Mouse (Mus musculus): ENCODE data around the gene Hils1. TPM values are rescaled to one million over a fixed set of nuclear protein-coding genes. Genes with fewer than 3 reads are reported as not detected.

Gene Hils1
- polyA plus RNA-seq, 1 experiment: not detected

GRCm38 (mm10) chr11:94928820-94929219 is 38.6 kb upstream of the Hils1 start:
- Histone ChIP-seq H3K4me3 (ENCODE audit: insufficient read depth, poor library complexity, severe bottlenecking) (no peak overlapping the region), H3K79me3 (ENCODE audit: low read depth) (no peaks in the 10 kb centered on the region), H3K27me3 (ENCODE audit: control insufficient read depth, insufficient read depth, insufficient read length) (no peaks in the 10 kb centered on the region), H3K79me2 (ENCODE audit: control insufficient read depth, insufficient read depth) (no peaks in the 10 kb centered on the region), H3ac (ENCODE audit: control insufficient read depth, insufficient read length, low read depth) (peak overlapping the region; percentile 14), H3K36me3 (ENCODE audit: control insufficient read depth, insufficient read depth) (no peaks in the 10 kb centered on the region)
- TF ChIP-seq CEBPB (IDR thresholded peaks at IDR 0.05; ENCODE audit: low read depth) (no peak), MAX (IDR thresholded peaks at IDR 0.05) (peak; percentile 24), FOSL1 (IDR thresholded peaks at IDR 0.05; ENCODE audit: insufficient read depth, low read length, poor library complexity, severe bottlenecking) (no peak), CTCF (IDR thresholded peaks at IDR 0.05; ENCODE audit: control insufficient read depth, insufficient read depth, insufficient read length) (no peak), MYOG (IDR thresholded peaks at IDR 0.05; ENCODE audit: control insufficient read depth, extremely low read depth, insufficient read length) (no peak), MYOD1 (IDR thresholded peaks at IDR 0.05; ENCODE audit: control insufficient read depth, insufficient read length, low read depth) (peak; percentile 22), USF1 (IDR thresholded peaks at IDR 0.05; ENCODE audit: low read depth) (no peak)

GRCm38 (mm10) chr11:94929599-94929998 is 37.8 kb upstream of the Hils1 start:
- Histone ChIP-seq H3K27me3 (ENCODE audit: control insufficient read depth, insufficient read depth, insufficient read length) (no peaks in the 10 kb centered on the region), H3ac (ENCODE audit: control insufficient read depth, insufficient read length, low read depth) (no peak overlapping the region), H3K79me3 (ENCODE audit: low read depth) (no peaks in the 10 kb centered on the region), H3K4me3 (ENCODE audit: insufficient read depth, poor library complexity, severe bottlenecking) (no peak overlapping the region), H3K36me3 (ENCODE audit: control insufficient read depth, insufficient read depth) (no peaks in the 10 kb centered on the region), H3K79me2 (ENCODE audit: control insufficient read depth, insufficient read depth) (no peaks in the 10 kb centered on the region)
- TF ChIP-seq MYOD1 (IDR thresholded peaks at IDR 0.05; ENCODE audit: control insufficient read depth, insufficient read length, low read depth) (no peak), USF1 (IDR thresholded peaks at IDR 0.05; ENCODE audit: low read depth) (no peak), CTCF (IDR thresholded peaks at IDR 0.05; ENCODE audit: control insufficient read depth, insufficient read depth, insufficient read length) (no peak), FOSL1 (IDR thresholded peaks at IDR 0.05; ENCODE audit: insufficient read depth, low read length, poor library complexity, severe bottlenecking) (no peak), MAX (IDR thresholded peaks at IDR 0.05) (no peak), MYOG (IDR thresholded peaks at IDR 0.05; ENCODE audit: control insufficient read depth, extremely low read depth, insufficient read length) (no peak), CEBPB (IDR thresholded peaks at IDR 0.05; ENCODE audit: low read depth) (no peak)

- no peak overlapping the region for H3ac ChIP-seq (ENCODE audit: control insufficient read depth, insufficient read length, low read depth)
- TF ChIP-seq MYOD1 (IDR thresholded peaks at IDR 0.05; ENCODE audit: control insufficient read depth, insufficient read length, low read depth): no peak
- TF ChIP-seq CEBPB (IDR thresholded peaks at IDR 0.05; ENCODE audit: low read depth): no peak
- no peak for TF ChIP-seq MYOG (IDR thresholded peaks at IDR 0.05; ENCODE audit: control insufficient read depth, extremely low read depth, insufficient read length)
- no peak for TF ChIP-seq CTCF (IDR thresholded peaks at IDR 0.05; ENCODE audit: control insufficient read depth, insufficient read depth, insufficient read length)
- no peak for TF ChIP-seq USF1 (IDR thresholded peaks at IDR 0.05; ENCODE audit: low read depth)
- TF ChIP-seq MAX (IDR thresholded peaks at IDR 0.05): no peak
- no peak for TF ChIP-seq FOSL1 (IDR thresholded peaks at IDR 0.05; ENCODE audit: insufficient read depth, low read length, poor library complexity, severe bottlenecking)
- no peak overlapping the region for H3K4me3 ChIP-seq (ENCODE audit: insufficient read depth, poor library complexity, severe bottlenecking)
- H3K27me3 ChIP-seq (ENCODE audit: control insufficient read depth, insufficient read depth, insufficient read length): no peaks in the 10 kb centered on the region
- no peaks in the 10 kb centered on the region for H3K79me2 ChIP-seq (ENCODE audit: control insufficient read depth, insufficient read depth)
- H3K79me3 ChIP-seq (ENCODE audit: low read depth): no peaks in the 10 kb centered on the region
- H3K36me3 ChIP-seq (ENCODE audit: control insufficient read depth, insufficient read depth): no peaks in the 10 kb centered on the region
Measured at GRCm38 (mm10) chr11:94930151-94930550, 37.2 kb upstream of the Hils1 start.

- Histone ChIP-seq H3K36me3 (ENCODE audit: control insufficient read depth, insufficient read depth) (no peaks in the 10 kb centered on the region), H3K79me3 (ENCODE audit: low read depth) (no peaks in the 10 kb centered on the region), H3K27me3 (ENCODE audit: control insufficient read depth, insufficient read depth, insufficient read length) (no peaks in the 10 kb centered on the region), H3K79me2 (ENCODE audit: control insufficient read depth, insufficient read depth) (no peaks in the 10 kb centered on the region), H3ac (ENCODE audit: control insufficient read depth, insufficient read length, low read depth) (no peak overlapping the region), H3K4me3 (ENCODE audit: insufficient read depth, poor library complexity, severe bottlenecking) (no peak overlapping the region)
- no peak for TF ChIP-seq MAX (IDR thresholded peaks at IDR 0.05)
- no peak for TF ChIP-seq CEBPB (IDR thresholded peaks at IDR 0.05; ENCODE audit: low read depth)
- TF ChIP-seq FOSL1 (IDR thresholded peaks at IDR 0.05; ENCODE audit: insufficient read depth, low read length, poor library complexity, severe bottlenecking): no peak
- no peak for TF ChIP-seq MYOG (IDR thresholded peaks at IDR 0.05; ENCODE audit: control insufficient read depth, extremely low read depth, insufficient read length)
- TF ChIP-seq CTCF (IDR thresholded peaks at IDR 0.05; ENCODE audit: control insufficient read depth, insufficient read depth, insufficient read length): no peak
- TF ChIP-seq USF1 (IDR thresholded peaks at IDR 0.05; ENCODE audit: low read depth): no peak
- no peak for TF ChIP-seq MYOD1 (IDR thresholded peaks at IDR 0.05; ENCODE audit: control insufficient read depth, insufficient read length, low read depth)
Measured at GRCm38 (mm10) chr11:94933584-94933983, 33.8 kb upstream of the Hils1 start.

- TF ChIP-seq FOSL1 (IDR thresholded peaks at IDR 0.05; ENCODE audit: insufficient read depth, low read length, poor library complexity, severe bottlenecking) (no peak), CTCF (IDR thresholded peaks at IDR 0.05; ENCODE audit: control insufficient read depth, insufficient read depth, insufficient read length) (no peak), MYOG (IDR thresholded peaks at IDR 0.05; ENCODE audit: control insufficient read depth, extremely low read depth, insufficient read length) (no peak), MYOD1 (IDR thresholded peaks at IDR 0.05; ENCODE audit: control insufficient read depth, insufficient read length, low read depth) (no peak)
- Histone ChIP-seq H3K79me3 (ENCODE audit: low read depth) (no peaks in the 10 kb centered on the region), H3K36me3 (ENCODE audit: control insufficient read depth, insufficient read depth) (no peaks in the 10 kb centered on the region), H3K27me3 (ENCODE audit: control insufficient read depth, insufficient read depth, insufficient read length) (no peaks in the 10 kb centered on the region), H3K79me2 (ENCODE audit: control insufficient read depth, insufficient read depth) (no peaks in the 10 kb centered on the region), H3ac (ENCODE audit: control insufficient read depth, insufficient read length, low read depth) (no peak overlapping the region), H3K4me3 (ENCODE audit: insufficient read depth, poor library complexity, severe bottlenecking) (no peak overlapping the region)
Measured at GRCm38 (mm10) chr11:94934526-94934925, 32.9 kb upstream of the Hils1 start.

- H3K79me2 ChIP-seq (ENCODE audit: control insufficient read depth, insufficient read depth): no peaks in the 10 kb centered on the region
Measured at GRCm38 (mm10) chr11:94936045-94936444, 31.3 kb upstream of the Hils1 start, which contains the start of gene Col1a1. Gene Col1a1, plus strand, starts transcription at chr11:94936224.

More at GRCm38 (mm10) chr11:94936045-94936444, 31.3 kb upstream of the Hils1 start, which contains the start of gene Col1a1:
- H3K79me3 ChIP-seq (ENCODE audit: low read depth): no peaks in the 10 kb centered on the region
- H3K27me3 ChIP-seq (ENCODE audit: control insufficient read depth, insufficient read depth, insufficient read length): no peaks in the 10 kb centered on the region
- H3K4me3 ChIP-seq (ENCODE audit: insufficient read depth, poor library complexity, severe bottlenecking): peak within 1 kb of the TSS; percentile 25
- no peak for TF ChIP-seq CTCF (IDR thresholded peaks at IDR 0.05; ENCODE audit: control insufficient read depth, insufficient read depth, insufficient read length)
- H3ac ChIP-seq (ENCODE audit: control insufficient read depth, insufficient read length, low read depth): peak within 1 kb of the TSS; percentile 0
- H3K36me3 ChIP-seq (ENCODE audit: control insufficient read depth, insufficient read depth): no peaks in the 10 kb centered on the region
